Mouse (Mus musculus): Measurements from ENCODE around the gene Tctn3.
"Not testable (repeated sequence)": the region's sequence is repeated elsewhere in the genome, so short reads cannot be mapped to it uniquely, and the experiment has no call there.

The Tctn3 gene

DNA sequence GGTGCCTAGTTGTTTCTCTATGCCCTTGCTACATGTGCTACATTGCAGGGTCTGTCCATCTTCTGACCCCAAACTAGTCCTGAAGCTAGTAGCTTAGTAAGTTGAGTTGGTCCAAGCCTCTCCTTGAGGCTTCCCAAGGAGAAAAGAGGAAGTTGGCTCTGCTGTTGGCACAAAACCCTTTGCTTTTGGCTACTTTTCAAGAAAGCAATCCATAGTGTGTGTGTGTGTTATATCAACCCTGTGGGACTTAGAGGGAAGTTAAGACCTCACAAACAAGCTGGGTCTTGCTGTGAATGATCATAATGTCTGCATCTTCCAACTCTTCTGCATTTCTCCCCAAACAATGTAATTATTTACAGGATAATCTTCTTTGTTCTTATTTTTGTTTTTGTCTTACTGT, 16.9 kb upstream of the Tctn3 start:
- DNase-seq (ENCODE audit: extremely low spot score, low read depth, low spot score): no peak

DNA sequence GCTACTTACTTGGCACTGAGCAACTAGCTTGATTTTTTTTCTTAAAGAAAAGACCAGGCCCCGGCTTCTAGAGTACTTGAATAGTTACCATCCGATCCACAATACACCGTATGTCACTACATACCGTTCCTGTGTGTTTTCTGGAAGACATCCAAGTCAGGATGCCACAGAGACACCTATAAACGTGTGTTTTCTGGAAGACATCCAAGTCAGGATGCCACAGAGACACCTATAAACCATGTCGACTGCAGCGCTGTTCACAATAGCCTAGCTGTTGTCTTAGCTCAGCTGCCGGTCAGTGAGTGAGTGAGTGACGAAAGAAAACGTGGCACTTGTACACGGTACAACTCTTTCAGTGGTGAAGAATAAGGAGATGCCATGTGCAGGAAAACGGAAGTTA, 13.9 kb upstream of the Tctn3 start:
- DNase-seq (ENCODE audit: extremely low spot score, low read depth, low spot score): no peak

GRCm38 (mm10) chr19:40621616-40622015, 9.6 kb upstream of the Tctn3 start:
- DNase-seq (ENCODE audit: extremely low spot score, low read depth, low spot score): not testable (repeated sequence)

- no peak for DNase-seq (ENCODE audit: extremely low spot score, low read depth, low spot score)
Observed at GRCm38 (mm10) chr19:40616021-40616420, 4.0 kb upstream of the Tctn3 start.

- DNase-seq (ENCODE audit: extremely low spot score, low read depth, low spot score): no peak
Observed at GRCm38 (mm10) chr19:40614811-40615210, 2.8 kb upstream of the Tctn3 start.

DNA sequence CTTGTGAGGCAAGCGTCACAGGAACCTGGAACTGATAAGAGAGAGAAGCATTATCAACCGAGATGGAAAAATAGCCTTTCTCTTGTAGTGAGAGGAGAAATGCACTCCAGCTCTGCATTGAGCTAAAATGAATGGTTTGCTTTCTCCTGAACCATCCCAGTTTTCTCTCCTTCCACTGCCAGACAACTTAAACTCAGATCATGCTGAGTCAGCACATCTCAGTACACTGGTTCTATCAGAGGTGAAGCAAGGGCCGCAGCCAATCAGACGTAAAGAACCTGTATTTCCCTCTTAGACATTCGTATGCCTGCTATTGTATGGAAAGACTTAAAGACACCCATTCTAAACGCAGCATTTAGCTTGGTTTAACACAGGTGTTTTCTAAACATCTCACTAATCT, 4.4 kb downstream of the Tctn3 start:
- no peak for DNase-seq (ENCODE audit: extremely low spot score, low read depth, low spot score)

- no peak for DNase-seq (ENCODE audit: extremely low spot score, low read depth, low spot score)
Observed at GRCm38 (mm10) chr19:40605189-40605588, 6.8 kb downstream of the Tctn3 start.

DNA sequence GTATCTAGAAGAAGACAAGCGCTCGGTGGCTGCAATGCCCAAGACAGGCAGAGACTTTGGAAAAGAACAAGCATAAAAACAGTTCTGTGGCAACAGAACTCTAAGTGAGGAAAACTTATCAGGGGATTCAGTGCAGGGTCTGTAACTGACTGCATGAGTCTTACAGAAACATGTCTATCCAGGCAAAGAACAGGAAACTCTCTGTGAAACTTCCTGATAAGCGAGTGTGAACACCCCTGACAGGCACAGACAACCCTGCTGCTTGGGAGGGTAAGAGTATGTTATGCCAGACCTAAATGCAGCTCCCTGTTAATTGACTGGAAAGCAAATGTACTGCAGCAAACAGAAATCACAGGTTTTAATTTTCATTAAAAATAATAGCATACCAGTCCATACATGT, 10.2 kb downstream of the Tctn3 start:
- no peak for DNase-seq (ENCODE audit: extremely low spot score, low read depth, low spot score)

GRCm38 (mm10) chr19:40600846-40601245, 11.2 kb downstream of the Tctn3 start:
- DNase-seq (ENCODE audit: extremely low spot score, low read depth, low spot score): not testable (repeated sequence)

DNA sequence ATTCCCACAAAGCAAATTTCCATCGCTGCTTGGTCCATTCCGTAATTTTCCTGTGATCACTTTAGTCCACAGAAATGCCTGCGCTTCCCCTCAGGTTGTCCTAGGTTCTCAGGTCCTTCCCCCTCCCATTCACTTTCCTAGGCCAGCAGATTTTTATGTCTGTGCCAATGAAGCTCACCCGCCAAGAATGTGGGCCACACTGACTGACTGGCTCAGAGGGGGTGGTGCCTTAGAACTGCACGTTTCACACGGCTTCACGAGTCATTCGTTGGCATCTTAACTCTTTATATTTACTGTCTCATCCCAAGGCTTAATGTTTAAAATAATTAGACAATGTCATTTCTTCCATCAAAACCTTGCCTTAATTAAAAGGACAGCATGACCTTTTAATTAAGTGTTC, 16.2 kb downstream of the Tctn3 start:
- no peak for DNase-seq (ENCODE audit: extremely low spot score, low read depth, low spot score)

DNA sequence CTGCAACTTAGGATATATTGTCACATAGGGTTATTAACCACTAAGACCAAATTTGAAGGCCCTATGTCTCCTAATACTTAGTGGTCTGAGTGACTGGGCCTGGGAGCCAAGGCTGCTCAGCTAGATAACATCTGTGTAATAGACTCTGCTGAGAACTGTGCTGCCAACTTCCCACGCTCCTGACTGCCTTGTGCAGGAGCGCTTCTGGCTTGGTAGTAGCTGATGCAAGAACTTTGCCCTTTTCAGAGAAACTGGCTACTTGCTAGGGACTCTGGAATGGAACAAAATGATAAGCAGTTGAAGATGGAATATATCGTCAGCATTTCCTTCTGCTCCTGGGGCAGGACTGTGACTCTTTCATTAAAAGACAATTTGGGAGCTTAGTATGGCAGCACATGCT, 16.8 kb downstream of the Tctn3 start:
- no peak for DNase-seq (ENCODE audit: extremely low spot score, low read depth, low spot score)

DNA sequence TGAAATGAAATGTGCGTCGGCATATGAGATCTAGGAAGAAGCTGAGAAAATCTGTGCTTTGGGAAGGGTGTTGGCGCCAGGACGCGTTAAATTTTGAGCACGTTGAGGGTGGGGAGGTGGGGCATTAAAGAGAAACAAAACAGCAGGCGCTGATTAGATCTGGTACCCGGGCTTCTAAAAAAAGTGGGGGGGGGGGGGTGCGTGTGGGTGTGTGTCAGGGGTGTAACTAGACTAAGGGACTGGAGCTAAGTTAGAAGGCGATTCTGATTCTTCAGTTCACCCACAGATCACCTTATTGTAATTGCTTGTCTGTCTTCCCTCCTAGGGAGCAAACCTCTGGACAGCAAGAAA, 22.5 kb downstream of the Tctn3 start:
- no peak for DNase-seq (ENCODE audit: extremely low spot score, low read depth, low spot score)

GRCm38 (mm10) chr19:40588847-40589529, 23.0 kb downstream of the Tctn3 start:
- DNase-seq (ENCODE audit: extremely low spot score, low read depth, low spot score): peak; percentile 88

GRCm38 (mm10) chr19:40588293-40588654, 23.8 kb downstream of the Tctn3 start, which contains the start of gene Aldh18a1:
TSS of gene Aldh18a1 (minus strand) at chr19:40588463.
- DNase-seq (ENCODE audit: extremely low spot score, low read depth, low spot score): peak; percentile 80

GRCm38 (mm10) chr19:40587491-40588292, 24.3 kb downstream of the Tctn3 start:
- DNase-seq (ENCODE audit: extremely low spot score, low read depth, low spot score): no peak

- no peak for DNase-seq (ENCODE audit: extremely low spot score, low read depth, low spot score)
Observed at GRCm38 (mm10) chr19:40586908-40587307, 25.1 kb downstream of the Tctn3 start.

- DNase-seq (ENCODE audit: extremely low spot score, low read depth, low spot score): no peak
Observed at GRCm38 (mm10) chr19:40581662-40582061, 30.4 kb downstream of the Tctn3 start.

DNA sequence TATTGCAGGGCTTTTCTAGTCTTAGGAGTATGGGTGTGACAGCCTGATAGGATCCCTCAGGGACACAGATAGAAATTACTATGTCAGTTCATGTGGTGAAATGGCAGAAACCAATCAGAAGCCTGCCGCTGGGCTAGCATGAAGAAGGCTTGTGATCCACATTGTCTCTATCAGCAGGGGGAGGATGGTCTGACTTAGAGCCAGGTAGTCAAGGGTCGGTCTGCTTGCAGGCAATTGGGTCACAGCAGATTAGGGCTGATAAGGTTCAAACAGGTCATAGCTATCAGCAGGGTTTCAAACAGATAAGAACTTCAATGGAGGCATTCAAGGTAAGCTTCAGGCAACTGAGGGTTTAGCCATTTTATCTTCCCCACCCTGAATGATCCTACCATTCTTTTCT, 31.1 kb downstream of the Tctn3 start:
- no peak for DNase-seq (ENCODE audit: extremely low spot score, low read depth, low spot score)

GRCm38 (mm10) chr19:40575438-40575837, 36.6 kb downstream of the Tctn3 start:
- DNase-seq (ENCODE audit: extremely low spot score, low read depth, low spot score): no peak

GRCm38 (mm10) chr19:40570726-40571125, 41.3 kb downstream of the Tctn3 start:
- no peak for DNase-seq (ENCODE audit: extremely low spot score, low read depth, low spot score)

DNA sequence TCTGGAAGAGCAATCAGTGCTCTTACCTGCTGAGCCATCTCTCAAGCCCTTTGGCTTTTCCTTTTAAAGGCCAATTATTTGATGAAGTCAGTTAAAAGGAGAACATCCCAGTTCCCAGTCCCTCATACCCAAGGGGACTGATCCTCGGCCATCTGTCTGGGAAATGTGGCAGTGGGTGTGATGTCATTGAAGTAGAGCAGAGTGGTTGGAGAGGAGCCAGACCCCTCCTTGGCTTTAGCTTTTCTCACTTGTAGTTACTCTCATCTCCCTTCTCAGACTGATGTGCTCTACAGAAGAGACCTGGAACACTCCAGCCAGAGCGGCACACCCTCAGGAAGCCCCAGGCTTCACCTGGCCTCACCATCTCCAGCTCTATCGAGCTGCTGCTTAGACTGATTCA, 44.4 kb downstream of the Tctn3 start:
- DNase-seq (ENCODE audit: extremely low spot score, low read depth, low spot score): no peak

- no peak for DNase-seq (ENCODE audit: extremely low spot score, low read depth, low spot score)
Observed at GRCm38 (mm10) chr19:40563880-40564645, 48.0 kb downstream of the Tctn3 start.

All from hindlimb bud, embryonic 11.5 days (tissue).